Mouse (Mus musculus): Measurements from ENCODE around the gene Rbm38. TPM values are rescaled to one million over a fixed set of nuclear protein-coding genes. Genes with fewer than 3 reads are reported as not detected.

The Rbm38 gene
- polyA plus RNA-seq, 1 experiment from 2014 or later: 56.6 TPM

DNA sequence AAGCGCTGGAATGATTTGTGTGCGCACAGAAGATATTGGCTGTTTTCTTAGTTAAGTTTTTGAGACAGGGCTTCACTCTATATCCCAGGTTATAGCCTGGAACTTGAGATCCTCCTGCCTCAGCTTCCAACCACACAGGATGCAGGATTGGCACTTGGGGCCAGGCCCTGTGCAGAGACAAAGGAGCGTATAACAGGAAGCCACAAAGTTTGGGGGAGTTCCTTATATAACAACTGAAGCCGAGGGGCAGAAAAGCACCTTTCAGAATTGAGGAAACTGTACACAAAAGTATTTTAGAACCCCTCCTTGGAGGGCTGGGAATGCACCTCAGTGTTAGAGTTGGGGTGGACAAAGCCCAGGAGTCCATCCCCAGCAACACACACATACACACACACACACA, 18.7 kb downstream of the Rbm38 start:
- H3K27ac ChIP-seq: no peak overlapping the region
- ATAC-seq (ENCODE audit: insufficient read depth, low FRiP score, low read depth): no peak
- H3K9ac ChIP-seq: no peak overlapping the region
- no peaks in the 10 kb centered on the region for H3K27me3 ChIP-seq (replicated peaks)
- no peaks in the 10 kb centered on the region for H3K9me3 ChIP-seq
- H3K4me2 ChIP-seq: no peak overlapping the region
- H3K4me3 ChIP-seq (replicated peaks): no peak overlapping the region
- H3K4me1 ChIP-seq: 0 out of 2 replicates have a peak, but pooled peaks cover 4% of the 10 kb centered on the region
- peaks cover 8% of the 10 kb centered on the region; the same call in 1 of the 2 replicates for H3K36me3 ChIP-seq
- WGBS: 89% methylated on average over 4 of the region's 4 CpGs

- no peak overlapping the region for H3K9ac ChIP-seq
- no peaks in the 10 kb centered on the region for H3K27me3 ChIP-seq (replicated peaks)
- no peak overlapping the region for H3K4me2 ChIP-seq
- no peaks in the 10 kb centered on the region for H3K4me1 ChIP-seq
- H3K36me3 ChIP-seq: no peaks in the 10 kb centered on the region
- WGBS: 83% methylated on average over 3 of the region's 3 CpGs
- no peak overlapping the region for H3K27ac ChIP-seq
- H3K4me3 ChIP-seq (replicated peaks): no peak overlapping the region
- no peaks in the 10 kb centered on the region for H3K9me3 ChIP-seq
- no peak for ATAC-seq (ENCODE audit: insufficient read depth, low FRiP score, low read depth)
Measured at GRCm38 (mm10) chr2:173040803-173041202, 20.5 kb downstream of the Rbm38 start.

GRCm38 (mm10) chr2:173041242-173041641, 20.9 kb downstream of the Rbm38 start:
- no peak overlapping the region for H3K9ac ChIP-seq
- no peaks in the 10 kb centered on the region for H3K27me3 ChIP-seq (replicated peaks)
- no peaks in the 10 kb centered on the region for H3K9me3 ChIP-seq
- H3K36me3 ChIP-seq: no peaks in the 10 kb centered on the region
- no peak for ATAC-seq (ENCODE audit: insufficient read depth, low FRiP score, low read depth)
- H3K4me3 ChIP-seq (replicated peaks): no peak overlapping the region
- 54% methylated on average over 5 of the region's 5 CpGs for WGBS
- H3K27ac ChIP-seq: no peak overlapping the region
- no peak overlapping the region for H3K4me2 ChIP-seq
- H3K4me1 ChIP-seq: 0 out of 2 replicates have a peak, but pooled peaks cover 1% of the 10 kb centered on the region

DNA sequence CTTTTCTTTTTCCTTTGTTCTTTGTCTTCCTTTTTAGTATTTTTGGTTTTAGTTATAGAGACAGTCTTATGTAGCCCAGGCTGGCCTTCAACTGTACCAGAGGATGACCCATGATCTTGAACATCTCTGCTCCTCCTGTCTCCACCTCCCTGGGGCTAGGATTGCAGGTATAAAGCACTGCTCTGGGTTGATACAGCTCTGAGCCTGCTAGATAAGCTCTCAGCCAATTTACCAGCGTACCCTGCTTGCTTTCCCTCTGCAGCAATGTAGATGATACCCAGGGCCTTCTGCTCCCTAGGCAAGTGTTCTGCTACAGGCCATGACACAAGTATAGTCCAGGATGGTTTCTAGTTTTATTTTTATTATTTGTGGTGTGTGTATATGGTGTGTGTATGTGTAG, 21.6 kb downstream of the Rbm38 start:
- ATAC-seq (ENCODE audit: insufficient read depth, low FRiP score, low read depth): no peak
- Histone ChIP-seq H3K9me3 (no peaks in the 10 kb centered on the region), H3K27ac (no peak overlapping the region), H3K27me3 (replicated peaks) (no peaks in the 10 kb centered on the region), H3K36me3 (no peaks in the 10 kb centered on the region), H3K4me1 (0 out of 2 replicates have a peak, but pooled peaks cover 3% of the 10 kb centered on the region), H3K9ac (no peak overlapping the region), H3K4me3 (replicated peaks) (no peak overlapping the region), H3K4me2 (no peak overlapping the region)
- WGBS: 81% methylated on average over 1 of the region's 1 CpGs

DNA sequence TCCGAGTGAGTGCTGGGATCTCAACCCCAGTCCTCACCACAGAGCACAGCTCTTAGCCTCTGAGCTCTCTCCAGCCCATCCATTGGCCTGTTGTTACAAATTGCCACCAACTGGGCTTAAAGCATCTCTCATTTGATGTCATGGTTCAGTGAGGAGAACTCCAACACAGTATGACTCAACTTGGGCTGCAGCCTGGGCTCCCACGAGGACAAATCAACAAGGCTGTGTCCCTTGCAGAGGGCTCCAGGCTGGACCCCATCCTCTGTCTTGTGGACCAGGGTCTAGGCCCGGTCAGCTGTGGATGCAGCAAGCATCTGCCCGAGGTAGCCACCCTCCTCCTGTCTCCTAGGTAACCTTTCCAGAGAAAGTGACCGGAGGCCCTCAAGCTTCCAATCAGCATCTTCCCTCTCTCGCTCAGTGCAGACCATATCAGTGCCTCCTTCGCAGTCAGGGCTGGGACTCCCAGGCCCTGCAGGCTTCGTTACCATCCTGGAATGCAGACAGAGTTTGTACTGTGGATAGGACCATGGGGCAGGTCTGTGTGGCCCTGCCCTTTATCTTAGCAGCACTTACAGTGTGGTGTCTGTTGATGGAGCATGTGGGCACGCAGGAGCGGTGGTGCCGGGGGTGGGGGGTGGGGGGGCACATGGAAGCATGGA, 22.3 kb downstream of the Rbm38 start:
- Histone ChIP-seq H3K4me2 (no peak overlapping the region), H3K27ac (no peak overlapping the region), H3K4me3 (replicated peaks) (no peak overlapping the region), H3K36me3 (no peaks in the 10 kb centered on the region), H3K4me1 (0 out of 2 replicates have a peak, but pooled peaks cover 3% of the 10 kb centered on the region), H3K27me3 (replicated peaks) (no peaks in the 10 kb centered on the region), H3K9ac (no peak overlapping the region), H3K9me3 (no peaks in the 10 kb centered on the region)
- 71% methylated on average over 11 of the region's 11 CpGs for WGBS
- ATAC-seq (ENCODE audit: insufficient read depth, low FRiP score, low read depth): no peak

- no peak overlapping the region for H3K27ac ChIP-seq
- H3K9ac ChIP-seq: no peak overlapping the region
- no peak for ATAC-seq (ENCODE audit: insufficient read depth, low FRiP score, low read depth)
- no peaks in the 10 kb centered on the region for H3K27me3 ChIP-seq (replicated peaks)
- H3K4me3 ChIP-seq (replicated peaks): no peak overlapping the region
- no peaks in the 10 kb centered on the region for H3K36me3 ChIP-seq
- 77% methylated on average over 18 of the region's 18 CpGs for WGBS
- 0 out of 2 replicates have a peak, but pooled peaks cover 3% of the 10 kb centered on the region for H3K4me1 ChIP-seq
- H3K9me3 ChIP-seq: no peaks in the 10 kb centered on the region
- H3K4me2 ChIP-seq: no peak overlapping the region
Measured at GRCm38 (mm10) chr2:173044198-173044970, 24.1 kb downstream of the Rbm38 start.

GRCm38 (mm10) chr2:173046582-173047297, 26.4 kb downstream of the Rbm38 start:
- Histone ChIP-seq H3K4me2 (no peak overlapping the region), H3K9ac (no peak overlapping the region), H3K36me3 (no peaks in the 10 kb centered on the region), H3K27ac (0 out of 2 replicates have a peak overlapping the region, but pooled peaks have one; percentile 4), H3K4me3 (replicated peaks) (no peak overlapping the region), H3K27me3 (replicated peaks) (no peaks in the 10 kb centered on the region), H3K4me1 (peaks cover 3% of the 10 kb centered on the region; the same call in 1 of the 2 replicates), H3K9me3 (no peaks in the 10 kb centered on the region)
- WGBS: 59% methylated on average over 15 of the region's 15 CpGs
- no peak for ATAC-seq (ENCODE audit: insufficient read depth, low FRiP score, low read depth)

- H3K9me3 ChIP-seq: no peaks in the 10 kb centered on the region
- H3K4me2 ChIP-seq: no peak overlapping the region
- no peak overlapping the region for H3K4me3 ChIP-seq (replicated peaks)
- H3K4me1 ChIP-seq: peaks cover 3% of the 10 kb centered on the region; the same call in 1 of the 2 replicates
- H3K27me3 ChIP-seq (replicated peaks): no peaks in the 10 kb centered on the region
- H3K9ac ChIP-seq: no peak overlapping the region
- no peak overlapping the region for H3K27ac ChIP-seq
- WGBS: 73% methylated on average over 5 of the region's 5 CpGs
- no peak; the same call in 1 of the 2 replicates for ATAC-seq (ENCODE audit: insufficient read depth, low FRiP score, low read depth)
- no peaks in the 10 kb centered on the region for H3K36me3 ChIP-seq
Measured at GRCm38 (mm10) chr2:173047471-173047870, 27.2 kb downstream of the Rbm38 start.

DNA sequence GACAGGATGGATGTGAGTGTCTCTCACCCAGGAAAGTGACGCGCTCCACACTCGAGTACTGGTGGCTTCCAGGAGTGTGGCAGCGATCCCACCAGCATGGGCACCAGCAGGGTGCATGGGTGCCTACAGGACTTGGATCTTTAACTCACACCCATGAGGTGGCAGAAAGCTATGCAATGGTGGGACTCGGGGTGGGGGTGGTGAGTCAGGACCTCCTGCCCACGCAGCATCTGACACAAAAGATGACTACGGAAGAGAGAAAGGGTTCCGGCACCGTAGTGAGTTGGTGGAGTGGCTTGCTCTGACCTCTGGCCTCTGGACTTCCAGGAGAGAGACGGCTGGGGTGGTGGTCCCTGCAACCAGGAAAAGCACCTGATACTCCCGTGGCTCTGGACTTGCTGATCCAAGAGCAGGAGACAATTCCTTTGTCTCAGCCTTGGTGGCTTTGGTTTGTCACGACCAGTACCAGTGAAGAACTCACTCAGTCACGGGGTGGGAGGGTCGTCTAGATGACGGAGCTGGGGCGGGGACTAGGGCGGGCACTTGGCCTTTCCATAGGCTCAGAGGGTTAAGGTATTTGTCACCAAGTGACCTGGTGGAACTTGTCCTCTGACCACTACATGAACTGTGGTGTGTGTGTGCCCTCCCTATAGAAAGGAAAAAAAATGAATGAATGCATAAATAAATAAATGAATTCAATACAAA, 27.9 kb downstream of the Rbm38 start:
- Histone ChIP-seq H3K4me3 (replicated peaks) (no peak overlapping the region), H3K9me3 (no peaks in the 10 kb centered on the region), H3K27ac (no peak overlapping the region), H3K27me3 (replicated peaks) (no peaks in the 10 kb centered on the region), H3K9ac (no peak overlapping the region), H3K36me3 (no peaks in the 10 kb centered on the region), H3K4me1 (peaks cover 3% of the 10 kb centered on the region; the same call in 1 of the 2 replicates), H3K4me2 (no peak overlapping the region)
- 57% methylated on average over 17 of the region's 17 CpGs for WGBS
- no peak for ATAC-seq (ENCODE audit: insufficient read depth, low FRiP score, low read depth)

- WGBS: 83% methylated on average over 3 of the region's 3 CpGs
- H3K27me3 ChIP-seq (replicated peaks): no peaks in the 10 kb centered on the region
- no peak overlapping the region for H3K27ac ChIP-seq
- peaks cover 3% of the 10 kb centered on the region; the same call in 1 of the 2 replicates for H3K4me1 ChIP-seq
- H3K4me3 ChIP-seq (replicated peaks): no peak overlapping the region
- H3K9ac ChIP-seq: no peak overlapping the region
- no peaks in the 10 kb centered on the region for H3K36me3 ChIP-seq
- no peak for ATAC-seq (ENCODE audit: insufficient read depth, low FRiP score, low read depth)
- H3K9me3 ChIP-seq: no peaks in the 10 kb centered on the region
- H3K4me2 ChIP-seq: no peak overlapping the region
Measured at GRCm38 (mm10) chr2:173049231-173049630, 28.9 kb downstream of the Rbm38 start.

DNA sequence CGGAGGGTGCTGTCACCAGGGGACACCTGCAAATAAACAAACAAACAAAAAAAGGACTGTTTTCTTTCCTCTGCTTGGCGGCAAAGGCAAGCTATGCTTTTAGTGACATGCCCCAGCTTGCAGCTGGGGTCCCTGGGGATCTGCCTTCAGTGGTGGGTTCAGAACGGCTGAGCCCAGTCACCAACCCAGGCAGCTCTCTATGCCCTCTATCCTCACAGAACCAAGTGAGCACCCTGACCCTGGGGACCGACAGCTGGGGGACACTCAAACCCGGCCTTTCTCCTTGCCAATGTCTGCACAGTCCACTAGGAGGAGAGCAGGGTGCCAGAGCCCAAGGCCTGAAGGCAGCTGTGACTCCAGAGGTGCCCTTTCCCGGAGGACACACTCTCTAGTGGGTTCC, 29.5 kb downstream of the Rbm38 start:
- Histone ChIP-seq H3K9ac (no peak overlapping the region), H3K4me2 (no peak overlapping the region)
- WGBS: 53% methylated on average over 6 of the region's 6 CpGs

More for the DNA sequence above, 29.5 kb downstream of the Rbm38 start:
- Histone ChIP-seq H3K27me3 (replicated peaks) (no peaks in the 10 kb centered on the region), H3K36me3 (no peaks in the 10 kb centered on the region), H3K4me1 (peaks cover 3% of the 10 kb centered on the region; the same call in 1 of the 2 replicates), H3K9me3 (no peaks in the 10 kb centered on the region), H3K4me3 (replicated peaks) (no peak overlapping the region), H3K27ac (no peak overlapping the region)
- no peak for ATAC-seq (ENCODE audit: insufficient read depth, low FRiP score, low read depth)
